Mouse (Mus musculus) ovary, adult 10 weeks (tissue): ENCODE data around the gene Lilra6. TPM values are rescaled to one million over a fixed set of nuclear protein-coding genes. Genes with fewer than 3 reads are reported as not detected.

Source experiments
- polyA plus RNA-seq: library from polyadenylated mRNA; stranded (reverse); fragments of 350-450 nt; fragmentation: Illumina TruSeq; extraction: RNeasy Lipid Tissue Mini Kit (QIAGEN cat#74804); gene quantifications from one replicate; pipeline ENCODE4 v1.2.3, GENCODE M21; 2014

Lilra6 gene
- polyA plus RNA-seq = not detected

DNA sequence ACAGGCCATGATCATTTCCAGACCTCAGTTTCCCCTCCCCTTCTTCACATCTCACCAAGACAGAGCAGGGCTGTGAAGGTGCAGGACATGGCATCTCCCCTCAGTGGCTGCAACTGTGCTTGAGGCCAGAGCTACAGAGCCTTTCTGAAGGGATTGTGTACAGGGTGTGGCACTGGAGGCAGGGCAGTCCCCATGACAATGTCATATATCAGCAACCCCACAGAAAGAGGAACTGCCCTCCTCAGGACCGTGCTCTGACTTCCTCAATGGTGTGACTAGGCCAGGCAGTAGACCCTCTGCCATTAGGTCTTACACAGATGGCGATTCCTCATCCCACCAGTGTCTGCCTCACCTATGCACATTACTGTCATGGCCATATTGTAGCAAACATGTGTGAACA, at the start of gene Lilra6:
Gene Lilra6 (minus strand): TSS at position 117 of the 400 bp plus-strand sequence.

DNA sequence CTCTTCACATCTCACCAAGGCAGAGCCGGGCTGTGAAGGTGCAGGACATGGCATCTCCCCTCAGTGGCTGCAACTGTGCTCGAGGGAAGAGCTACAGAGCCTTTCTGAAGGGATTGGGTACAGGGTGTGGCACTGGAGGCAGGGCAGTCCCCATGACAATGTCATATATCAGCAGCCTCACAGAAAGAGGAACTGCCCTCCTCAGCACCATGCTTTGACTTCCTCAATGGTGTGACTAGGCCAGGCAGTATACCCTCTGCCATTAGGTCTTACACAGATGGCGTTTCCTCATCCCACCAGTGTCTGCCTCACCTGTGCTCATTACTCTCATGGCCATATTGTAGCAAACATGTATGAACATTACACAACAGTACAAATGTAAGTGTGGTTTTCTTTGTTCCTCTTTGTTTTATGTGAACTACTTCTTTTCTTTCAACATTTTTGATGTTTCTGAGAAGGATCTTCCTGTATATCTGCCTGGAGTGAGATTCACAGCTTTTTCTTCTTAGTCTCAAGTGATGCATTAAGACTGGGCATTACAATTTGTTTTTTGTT, 17.2 kb downstream of the Lilra6 start, which contains the start of gene Gm14548:
Gene Gm14548 (minus strand): TSS at position 85 of the 555 bp plus-strand sequence.

Other genes with a start within 250 kb of the Lilra6 start
- gene Leng1, start 249.7 kb downstream of the Lilra6 start, polyA plus RNA-seq = 5.0 TPM
- 11.3 TPM for gene Tmc4, start 237.9 kb downstream of the Lilra6 start, polyA plus RNA-seq
- 13.3 TPM for gene Tsen34, start 222.6 kb downstream of the Lilra6 start, polyA plus RNA-seq
- gene Mboat7, start 222.0 kb downstream of the Lilra6 start, polyA plus RNA-seq = 56.0 TPM
- 11.4 TPM for gene Rps9, start 211.5 kb downstream of the Lilra6 start, polyA plus RNA-seq
- 5.2 TPM for gene Pirb, start 195.1 kb downstream of the Lilra6 start, polyA plus RNA-seq
- not detected for gene Gm15448, start 89.8 kb downstream of the Lilra6 start, polyA plus RNA-seq
- gene Pira2, start 70.5 kb downstream of the Lilra6 start, polyA plus RNA-seq = 1.5 TPM
- 0.23 TPM for gene Gm14548, start 17.4 kb downstream of the Lilra6 start, polyA plus RNA-seq
- gene Lair1, start 147.7 kb upstream of the Lilra6 start, polyA plus RNA-seq = 9.1 TPM
- 2.5 TPM for gene Ttyh1, start 203.9 kb upstream of the Lilra6 start, polyA plus RNA-seq
- 13.9 TPM for gene Leng8, start 221.5 kb upstream of the Lilra6 start, polyA plus RNA-seq
- gene Leng9, start 234.9 kb upstream of the Lilra6 start, polyA plus RNA-seq = 0.48 TPM
- 0.97 TPM for gene Cdc42ep5, start 249.4 kb upstream of the Lilra6 start, polyA plus RNA-seq